Mouse (Mus musculus) cerebral cortex, adult 2 months (tissue): Measurements from ENCODE around the gene Zcchc7.

Source experiments
- WGBS: fragments of 180-500 bp; shearing (Covaris S2); methylation state at CpG from one replicate; pipeline ENCODE4 v1.1.7; 2018; 5-methylcytosine and 5-hydroxymethylcytosine counted together

Gene Zcchc7

GRCm38 (mm10) chr4:44920831-44921230 is 165.2 kb downstream of the Zcchc7 start:
- WGBS, result 81% methylated on average over 5 of the region's 5 CpGs

DNA sequence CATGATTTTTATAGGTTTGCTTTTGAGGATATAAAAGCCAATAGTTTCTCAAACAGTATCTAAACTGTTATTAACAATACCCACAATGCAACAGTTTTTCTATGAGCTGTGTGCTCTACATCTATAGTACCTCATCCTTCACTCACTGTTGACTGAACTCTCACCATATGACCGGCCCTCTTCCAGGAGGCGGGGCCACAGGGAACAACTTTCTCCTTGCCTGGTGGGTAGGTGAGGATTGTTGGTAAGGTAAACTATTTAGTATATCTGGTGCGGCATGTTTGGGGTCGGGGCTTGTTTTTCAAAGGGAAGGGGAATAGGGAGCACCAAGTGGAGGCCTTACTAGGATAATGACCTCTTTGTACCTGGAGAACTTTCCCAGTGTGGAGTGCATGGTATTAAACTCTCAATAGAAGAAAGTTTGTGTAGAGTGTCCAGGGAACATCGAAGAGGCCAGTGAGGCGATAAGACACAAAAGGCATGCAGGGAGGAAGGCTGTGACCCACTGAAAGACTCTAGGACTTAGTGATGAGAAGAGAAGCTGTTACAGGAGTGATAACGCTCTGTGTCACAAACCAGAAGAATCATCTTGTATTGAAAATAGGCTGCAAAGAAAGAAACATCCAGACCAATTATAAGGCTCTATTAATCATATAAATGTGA is 166.9 kb downstream of the Zcchc7 start:
- 94% methylated on average over 7 of the region's 7 CpGs for WGBS

DNA sequence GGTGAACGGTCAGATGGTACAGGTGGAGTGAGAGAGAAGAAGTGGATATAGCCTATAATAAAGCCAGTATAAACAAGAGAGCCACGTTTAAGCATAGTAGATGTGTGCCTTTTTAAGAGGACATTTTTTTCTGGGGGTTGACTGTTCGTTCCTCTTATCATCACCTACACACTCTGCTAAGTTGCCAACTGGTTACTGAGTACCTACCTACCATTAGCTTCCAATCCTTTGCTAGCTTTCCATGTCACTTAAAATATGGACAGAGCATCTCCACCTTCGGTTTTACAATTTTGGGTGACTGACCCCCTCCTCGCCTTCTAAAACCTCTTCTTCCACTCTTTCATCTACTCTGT is 167.4 kb downstream of the Zcchc7 start:
- WGBS, result 87% methylated on average over 5 of the region's 5 CpGs

DNA sequence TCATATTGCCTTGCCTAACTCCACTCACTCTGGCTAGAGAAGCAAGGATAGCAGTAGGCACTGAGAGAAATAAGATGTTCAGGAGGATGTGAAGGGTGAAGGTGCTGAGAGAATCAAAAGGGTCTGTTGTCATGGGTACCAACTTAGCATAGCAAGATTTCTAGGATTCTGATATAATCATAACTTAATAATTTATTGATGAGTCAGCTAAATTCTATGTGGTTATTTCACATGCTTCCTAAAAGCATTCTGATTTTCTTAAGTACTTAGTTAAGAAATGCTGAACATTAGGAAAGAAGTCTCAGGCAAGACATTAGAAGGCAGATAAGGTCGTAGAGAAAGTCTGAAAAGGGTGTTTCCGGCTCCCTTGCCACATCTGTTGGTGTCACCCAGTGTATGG is 172.3 kb downstream of the Zcchc7 start:
- WGBS, result 87% methylated on average over 2 of the region's 2 CpGs

DNA sequence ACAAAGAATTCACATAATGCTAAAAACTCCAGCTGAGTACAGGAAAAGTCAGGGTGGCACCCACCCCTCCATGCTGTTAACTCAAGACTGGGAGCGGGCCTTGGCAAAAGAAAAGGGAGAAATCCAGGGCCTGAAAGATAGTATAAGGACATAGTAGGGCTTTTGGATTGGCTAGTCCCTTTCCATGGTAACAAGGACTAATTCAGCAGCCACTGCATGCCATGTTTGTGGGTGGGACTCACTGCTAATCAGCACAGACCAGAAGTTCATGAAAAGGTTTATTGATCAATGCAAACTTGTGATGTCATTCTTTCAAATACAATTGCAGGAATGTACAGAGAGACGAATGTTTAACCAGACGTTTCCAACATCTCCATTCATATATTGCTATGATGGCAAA is 173.1 kb downstream of the Zcchc7 start:
- 66% methylated on average over 3 of the region's 3 CpGs for WGBS

DNA sequence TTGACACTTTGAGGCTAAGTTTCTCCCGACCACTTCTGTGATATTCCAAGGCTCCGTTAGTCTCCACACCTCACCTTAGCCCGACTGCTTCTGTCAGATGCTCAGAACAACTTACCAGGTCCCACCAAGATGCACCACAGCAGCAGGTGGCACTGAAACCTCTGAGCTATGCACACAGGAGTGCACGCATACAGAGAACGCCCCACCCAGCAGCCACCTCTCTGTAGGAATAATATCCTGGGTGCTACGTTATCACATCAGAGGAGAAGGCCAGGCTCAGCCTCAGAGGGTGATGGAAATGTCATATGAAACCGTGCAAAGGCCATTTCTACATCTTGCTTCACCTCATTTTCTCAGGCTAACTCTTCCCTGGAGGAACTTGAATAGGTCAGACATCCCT is 174.7 kb downstream of the Zcchc7 start:
- WGBS, result 99% methylated on average over 7 of the region's 7 CpGs

DNA sequence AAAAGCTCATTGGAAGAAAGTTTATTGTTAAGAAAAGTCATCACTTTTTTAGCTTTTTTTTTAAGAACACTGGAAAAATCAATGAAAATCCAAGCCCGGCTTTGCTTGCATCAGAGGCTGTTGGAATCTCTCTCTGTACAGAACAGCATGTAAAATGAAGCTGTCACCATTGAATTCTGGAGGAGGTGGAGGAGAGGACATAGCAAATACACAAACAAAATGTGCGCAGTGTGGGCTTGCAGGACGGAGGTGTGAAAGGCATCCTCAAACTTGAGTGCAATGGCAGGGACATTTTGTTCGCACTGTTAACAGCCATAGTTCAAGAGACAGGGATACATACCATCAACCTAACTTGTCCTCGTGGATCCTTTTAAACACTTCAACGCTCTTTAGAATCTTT is 176.1 kb downstream of the Zcchc7 start:
- WGBS, result 78% methylated on average over 6 of the region's 6 CpGs

- WGBS, result 82% methylated on average over 8 of the region's 8 CpGs
These were observed 183.0 kb downstream of the Zcchc7 start for GRCm38 (mm10) chr4:44938359-44939340.

- 83% methylated on average over 14 of the region's 14 CpGs for WGBS
These were observed 184.0 kb downstream of the Zcchc7 start for GRCm38 (mm10) chr4:44939576-44940249.

DNA sequence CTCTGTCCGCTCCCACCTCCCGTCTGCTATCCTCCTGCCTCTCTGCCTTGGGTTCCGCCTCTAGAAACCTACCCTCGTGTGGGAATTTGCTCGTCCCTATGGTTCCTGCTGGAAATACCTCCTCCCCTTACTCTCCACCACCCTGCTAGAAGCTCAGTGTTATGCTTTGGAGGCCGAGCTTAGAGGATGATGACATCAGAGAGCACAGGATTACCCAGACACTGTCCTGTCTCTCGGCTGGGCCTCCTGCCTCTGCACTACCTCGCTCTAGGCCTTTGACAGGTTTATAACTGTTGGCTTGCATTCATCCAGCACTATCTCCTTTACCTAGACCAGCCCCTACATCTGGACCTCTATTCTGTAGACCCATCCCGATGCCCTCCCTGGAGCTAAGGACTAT is 184.6 kb downstream of the Zcchc7 start:
- 87% methylated on average over 9 of the region's 9 CpGs for WGBS

- WGBS, result 97% methylated on average over 1 of the region's 1 CpGs
These were observed 186.6 kb downstream of the Zcchc7 start for GRCm38 (mm10) chr4:44942237-44942636.

DNA sequence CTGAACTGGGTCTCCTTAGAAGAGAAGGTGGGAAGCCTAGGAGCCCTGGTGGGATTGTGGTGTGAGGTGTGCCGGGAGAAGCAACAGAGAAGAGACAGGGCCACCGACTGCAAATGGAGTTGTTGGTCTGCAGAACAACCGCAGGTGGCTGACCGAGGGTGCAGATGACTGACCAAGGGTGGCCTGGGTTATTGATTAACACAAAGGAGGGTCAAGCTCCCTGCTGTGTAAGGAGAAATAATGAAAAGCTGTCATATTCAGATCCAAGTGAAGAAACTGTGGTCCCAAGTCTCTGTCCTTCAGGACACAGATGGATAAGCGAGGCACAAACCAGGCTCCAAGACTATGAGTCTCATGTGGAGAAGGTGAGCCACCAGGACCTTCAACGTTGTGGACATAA is 187.8 kb downstream of the Zcchc7 start:
- WGBS, result 87% methylated on average over 6 of the region's 6 CpGs

DNA sequence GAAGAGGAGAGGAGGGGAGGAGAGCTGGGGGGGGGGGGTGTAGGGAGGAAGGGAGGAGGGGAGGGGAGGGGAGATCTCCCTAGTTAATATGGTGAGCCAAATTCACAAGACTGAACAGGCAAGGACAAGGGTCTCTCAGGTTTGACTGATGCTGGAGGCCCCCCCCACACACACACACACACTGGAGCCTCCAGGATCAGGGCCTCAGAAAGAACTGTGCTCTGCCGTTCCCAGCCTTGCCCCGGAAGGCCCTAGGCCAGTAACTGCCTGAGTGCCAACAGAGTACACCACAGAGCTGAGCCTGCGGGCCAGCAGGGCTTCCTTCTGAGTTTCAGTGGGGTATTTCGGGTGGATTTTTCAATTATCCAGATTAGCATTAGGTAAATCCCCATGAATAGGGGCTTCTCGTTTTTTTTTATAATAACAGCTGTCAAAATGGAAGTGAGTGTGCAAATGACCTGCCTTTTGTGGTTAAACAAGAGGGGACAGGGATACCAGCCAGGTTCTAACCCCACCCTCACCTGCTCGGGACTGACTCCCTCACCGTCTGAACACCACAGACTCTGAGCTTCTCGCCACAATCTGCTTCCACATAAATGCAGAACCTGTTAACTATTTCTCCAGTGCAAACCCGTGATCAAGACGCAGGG is 188.9 kb downstream of the Zcchc7 start:
- WGBS, result 79% methylated on average over 10 of the region's 10 CpGs

DNA sequence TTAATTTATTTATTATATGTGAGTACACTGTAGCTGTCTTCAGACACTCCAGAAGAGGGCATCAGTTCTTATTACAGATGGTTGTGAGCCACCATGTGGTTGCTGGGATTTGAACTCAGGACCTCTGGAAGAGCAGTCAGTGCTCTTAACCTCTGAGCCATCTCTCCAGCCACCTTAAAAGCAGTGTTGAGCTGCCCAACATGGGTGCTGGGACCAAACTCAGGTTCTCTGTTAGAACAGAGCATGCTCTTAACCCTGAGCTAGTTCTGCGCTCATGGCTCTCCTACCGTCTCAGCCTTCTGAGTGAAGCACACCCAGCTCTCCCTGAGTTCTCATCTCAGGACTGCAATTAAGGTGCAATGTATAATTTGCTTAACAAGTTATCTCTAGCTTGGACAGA is 190.4 kb downstream of the Zcchc7 start:
- 99% methylated on average over 2 of the region's 2 CpGs for WGBS

GRCm38 (mm10) chr4:44947464-44947863 is 191.8 kb downstream of the Zcchc7 start:
- WGBS, result 93% methylated on average over 5 of the region's 5 CpGs

GRCm38 (mm10) chr4:44948314-44948713 is 192.6 kb downstream of the Zcchc7 start:
- 94% methylated on average over 1 of the region's 1 CpGs for WGBS

DNA sequence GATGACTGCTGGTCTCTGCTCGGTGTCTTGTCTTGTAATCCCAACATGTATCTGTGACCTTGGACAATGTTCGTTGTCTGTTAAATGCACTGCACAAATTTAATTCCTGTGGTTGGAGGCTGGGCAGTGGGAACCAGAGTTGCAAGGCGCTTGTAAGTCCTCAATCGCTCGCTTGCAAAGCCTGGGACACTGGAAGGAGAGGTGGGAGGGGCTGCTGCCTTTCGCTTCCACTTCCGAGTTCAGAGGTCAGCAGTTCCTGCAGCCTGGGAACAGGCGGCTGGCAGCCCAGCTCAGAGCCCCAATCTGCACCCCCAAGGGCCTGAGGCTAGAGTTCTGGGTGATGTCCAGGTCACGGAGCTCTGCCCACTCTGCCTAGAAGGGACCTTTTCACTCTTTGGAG is 197.4 kb downstream of the Zcchc7 start:
- WGBS, result 90% methylated on average over 9 of the region's 9 CpGs

DNA sequence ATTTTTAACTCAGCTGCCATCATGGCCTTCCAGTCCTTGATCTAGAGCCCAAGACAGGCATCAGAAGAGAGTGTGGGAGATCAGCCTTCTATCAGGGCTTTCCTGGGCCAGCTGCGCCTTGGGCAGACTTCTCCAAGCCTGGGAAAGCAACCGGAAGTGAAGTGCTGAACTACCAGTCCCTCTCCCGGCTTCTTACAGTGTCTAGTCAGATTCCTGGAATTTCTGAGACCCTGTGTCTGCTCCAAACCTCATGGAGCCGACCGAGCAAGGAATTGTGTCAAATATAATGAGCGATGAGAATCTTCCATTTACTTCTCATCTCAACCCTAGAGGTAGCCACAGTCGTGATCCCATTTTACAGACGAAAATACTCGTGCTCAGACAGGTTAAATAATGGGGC is 203.1 kb downstream of the Zcchc7 start:
- WGBS, result 88% methylated on average over 9 of the region's 9 CpGs

- WGBS, result 95% methylated on average over 13 of the region's 13 CpGs
These were observed 203.5 kb downstream of the Zcchc7 start for GRCm38 (mm10) chr4:44959220-44959619.

DNA sequence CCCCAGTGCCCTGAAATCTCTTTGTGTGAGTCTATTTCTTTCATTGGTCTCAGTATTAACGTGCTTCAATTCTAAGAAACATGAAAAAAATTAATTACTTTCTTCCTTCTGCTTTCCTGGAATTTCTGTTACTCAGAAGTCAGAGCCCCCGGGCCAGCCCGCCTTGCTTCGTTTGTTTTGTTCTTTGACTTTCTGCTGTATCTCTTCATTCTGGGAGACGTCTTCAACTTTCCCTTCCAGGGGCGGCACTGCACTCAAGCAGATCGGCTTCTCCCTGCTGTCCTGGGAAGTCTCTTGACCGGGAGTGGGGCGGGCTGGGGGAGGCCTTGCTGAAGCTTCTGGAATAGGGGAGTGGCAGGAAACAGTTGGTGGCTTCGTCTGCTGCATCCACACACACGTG is 207.5 kb downstream of the Zcchc7 start:
- WGBS, result 81% methylated on average over 11 of the region's 11 CpGs

GRCm38 (mm10) chr4:44965175-44965574 is 209.5 kb downstream of the Zcchc7 start:
- WGBS, result 94% methylated on average over 2 of the region's 2 CpGs

GRCm38 (mm10) chr4:44965736-44966135 is 210.1 kb downstream of the Zcchc7 start:
- WGBS, result 89% methylated on average over 3 of the region's 3 CpGs
